Mouse (Mus musculus) frontal cortex, postnatal 25 days (tissue): ENCODE results near the gene Olfr1222.
"Not testable (repeated sequence)": the region's sequence is repeated elsewhere in the genome, so short reads cannot be mapped to it uniquely, and the experiment has no call there.

Source experiments
- DNase-seq, 2 experiments: peaks; one replicate each; pipeline ENCODE4 v3.0.0; 2022; ENCODE audit warnings: low spot score in 2 of 2

Gene Olfr1222

GRCm38 (mm10) chr2:89132954-89133353, at the start of gene Olfr1222:
TSS of gene Olfr1222 (minus strand) at chr2:89133054.
- no peak for DNase-seq

GRCm38 (mm10) chr2:89174569-89174968, 41.7 kb upstream of the Olfr1222 start, which contains the start of gene Olfr1225:
TSS of gene Olfr1225 (minus strand) at chr2:89174669.
- no peak for DNase-seq

GRCm38 (mm10) chr2:89164711-89165110, 31.9 kb upstream of the Olfr1222 start:
- DNase-seq: not testable (repeated sequence)

- DNase-seq: not testable (repeated sequence)
Observed at GRCm38 (mm10) chr2:89163991-89164390, 31.1 kb upstream of the Olfr1222 start, which contains the start of gene Olfr1224-ps1. TSS of gene Olfr1224-ps1 (minus strand) at chr2:89164091.

- DNase-seq: no peak
Observed at GRCm38 (mm10) chr2:89151460-89151859, 18.6 kb upstream of the Olfr1222 start, which contains the start of gene Olfr1223. TSS of gene Olfr1223 (minus strand) at chr2:89151560.

GRCm38 (mm10) chr2:89117183-89117582, 15.7 kb downstream of the Olfr1222 start, which contains the start of gene Olfr1221:
TSS of gene Olfr1221 (minus strand) at chr2:89117283.
- DNase-seq: no peak

- DNase-seq: no peak
Observed at GRCm38 (mm10) chr2:89106735-89107134, 26.1 kb downstream of the Olfr1222 start, which contains the start of gene Olfr1220. TSS of gene Olfr1220 (minus strand) at chr2:89106835.

- no peak for DNase-seq
Observed at GRCm38 (mm10) chr2:89105651-89106050, 27.2 kb downstream of the Olfr1222 start.

- DNase-seq: no peak
Observed at GRCm38 (mm10) chr2:89093848-89094247, 39.0 kb downstream of the Olfr1222 start.

- no peak for DNase-seq
Observed at GRCm38 (mm10) chr2:89083413-89083812, 49.4 kb downstream of the Olfr1222 start, which contains the start of gene Olfr1219. TSS of gene Olfr1219 (minus strand) at chr2:89083513.

GRCm38 (mm10) chr2:89081487-89081886, 51.4 kb downstream of the Olfr1222 start:
- DNase-seq: no peak
